Mouse (Mus musculus) frontal cortex, postnatal 14 days (tissue): ENCODE measurements around the gene Med27.

ENCODE experiments used
- DNase-seq, 2 experiments: peaks; one replicate each; pipeline ENCODE4 v3.0.0; 2022; ENCODE audit warnings: low spot score in 2 of 2

The Med27 gene

GRCm38 (mm10) chr2:29436376-29436775 lies 89.8 kb downstream of the Med27 start:
- DNase-seq, result no peak

- DNase-seq, result no peak
Measured at GRCm38 (mm10) chr2:29437111-29437510, 90.5 kb downstream of the Med27 start.

GRCm38 (mm10) chr2:29437861-29438529 lies 91.4 kb downstream of the Med27 start:
- no peak for DNase-seq

DNA sequence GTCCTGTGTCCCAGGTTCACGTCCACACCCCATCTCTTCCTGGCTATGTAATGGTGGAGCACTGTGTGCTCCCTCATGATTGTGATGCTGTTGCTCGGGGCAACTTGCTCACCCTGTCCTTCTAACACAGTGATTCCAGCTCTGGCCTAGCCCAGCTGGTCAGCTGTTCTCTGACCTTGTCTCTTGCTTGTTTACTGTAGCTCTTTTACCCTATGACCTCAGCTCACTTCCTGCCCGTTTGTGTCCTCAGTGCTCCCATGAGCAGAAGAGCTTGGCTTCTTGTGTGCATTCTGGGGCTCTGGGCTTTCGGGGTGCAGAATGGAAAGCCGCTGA lies 91.9 kb downstream of the Med27 start:
- no peak for DNase-seq

DNA sequence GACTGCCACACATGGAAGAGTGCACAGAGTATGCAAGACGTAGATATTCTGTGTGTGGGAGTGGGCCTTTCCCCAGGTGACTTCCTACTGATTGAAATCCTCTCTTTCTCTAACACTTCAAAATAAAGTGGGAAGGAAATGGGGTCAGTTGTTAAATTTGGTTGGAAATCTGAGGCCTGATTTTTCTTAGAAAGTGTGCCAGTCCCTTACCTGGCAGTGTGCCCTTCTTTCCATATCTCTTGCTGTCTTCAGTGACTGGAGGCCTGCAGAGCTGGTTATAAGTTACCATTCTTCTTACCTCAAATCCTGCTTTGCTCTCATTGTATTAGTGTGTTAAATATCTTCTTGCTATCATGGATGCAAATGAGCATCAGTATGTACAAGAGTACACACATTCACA lies 92.4 kb downstream of the Med27 start:
- no peak for DNase-seq

- DNase-seq, result no peak
Measured at GRCm38 (mm10) chr2:29439396-29439795, 92.8 kb downstream of the Med27 start.

- no peak for DNase-seq
Measured at GRCm38 (mm10) chr2:29439857-29440502, 93.4 kb downstream of the Med27 start.

DNA sequence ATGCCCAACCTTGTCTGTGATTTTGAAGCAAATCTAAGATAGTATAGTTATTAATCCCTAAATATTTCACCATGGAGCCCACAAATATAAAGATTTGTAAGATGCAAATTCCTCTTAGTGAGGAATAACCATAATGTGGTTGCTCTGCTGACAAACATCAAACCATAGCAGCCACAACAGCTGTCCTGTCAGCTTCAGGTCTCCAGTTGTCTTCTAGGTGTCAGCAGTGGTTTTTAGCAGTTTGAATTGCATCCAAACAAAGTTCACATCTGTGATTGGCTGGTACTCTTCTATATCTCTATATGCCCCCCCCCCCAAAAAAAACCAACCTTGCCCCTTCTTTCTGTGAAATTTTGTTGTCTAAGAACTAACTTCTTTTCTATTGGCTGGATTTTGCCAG lies 95.7 kb downstream of the Med27 start:
- no peak for DNase-seq

- DNase-seq, result no peak
Measured at GRCm38 (mm10) chr2:29443626-29444217, 97.1 kb downstream of the Med27 start.

- DNase-seq, result no peak
Measured at GRCm38 (mm10) chr2:29448476-29449002, 101.9 kb downstream of the Med27 start.

- DNase-seq, result peak; percentile 44 to 49
Measured at GRCm38 (mm10) chr2:29451368-29451999, 104.9 kb downstream of the Med27 start.

GRCm38 (mm10) chr2:29453376-29453775 lies 106.8 kb downstream of the Med27 start:
- DNase-seq, result no peak

DNA sequence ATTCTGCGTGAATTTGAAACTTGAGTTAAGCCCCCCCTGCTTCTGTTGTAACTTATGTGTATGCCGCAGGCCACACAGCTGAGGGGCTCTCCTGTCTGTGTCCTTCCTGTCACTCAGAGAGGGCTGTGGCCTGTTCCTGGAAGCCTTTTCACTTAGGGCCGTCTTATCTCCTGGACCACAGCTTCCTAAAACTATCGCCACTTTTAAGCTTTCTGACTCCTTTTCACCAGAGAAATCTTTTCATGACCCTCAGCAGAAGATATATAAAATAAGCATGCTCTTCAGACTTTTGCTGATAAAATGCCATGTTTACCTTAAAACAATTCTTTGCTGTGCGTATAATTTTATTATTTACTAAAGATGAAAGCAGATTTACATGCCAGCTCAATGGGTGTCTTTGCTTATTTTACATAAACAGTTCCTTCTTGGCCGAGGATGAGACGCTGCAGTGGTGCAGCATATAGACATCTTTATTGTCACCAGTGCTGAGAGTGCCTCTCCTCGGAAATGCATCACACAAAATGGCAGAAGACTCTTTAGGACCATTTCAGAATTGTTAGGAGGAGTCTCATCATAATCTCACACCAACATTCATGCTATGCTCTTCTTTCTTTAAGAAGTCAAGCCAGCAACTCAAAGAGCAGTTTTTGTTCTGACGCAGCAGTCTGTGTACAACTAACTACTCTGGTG lies 110.2 kb downstream of the Med27 start:
- no peak for DNase-seq

- DNase-seq, result no peak
Measured at GRCm38 (mm10) chr2:29457677-29458076, 111.1 kb downstream of the Med27 start.

GRCm38 (mm10) chr2:29458346-29458950 lies 111.8 kb downstream of the Med27 start:
- no peak for DNase-seq

DNA sequence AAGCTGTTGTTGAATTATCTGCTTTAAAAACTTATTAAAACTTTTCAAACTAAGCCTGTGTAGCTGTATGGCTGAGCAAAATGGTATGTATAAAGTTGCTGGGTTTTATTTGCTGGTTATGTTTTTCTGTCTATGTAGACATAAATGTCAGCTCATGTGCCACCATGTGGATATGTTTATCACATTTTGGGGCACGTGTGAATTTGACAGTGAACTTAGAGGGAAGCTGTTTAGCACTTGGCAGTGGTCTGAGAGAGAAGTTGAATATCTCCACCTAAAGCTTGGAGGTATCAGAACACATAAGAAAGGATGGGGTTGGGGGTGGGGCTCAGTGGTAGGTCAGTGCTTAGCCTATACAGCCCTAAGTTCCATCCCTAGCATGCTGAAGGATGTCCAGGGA lies 113.0 kb downstream of the Med27 start:
- no peak for DNase-seq

GRCm38 (mm10) chr2:29461841-29462240 lies 115.2 kb downstream of the Med27 start:
- no peak for DNase-seq

- no peak for DNase-seq
Measured at GRCm38 (mm10) chr2:29463039-29463585, 116.5 kb downstream of the Med27 start.

- DNase-seq, result peak in 1 of 2 experiments; percentile 36
Measured at GRCm38 (mm10) chr2:29464851-29465648, 118.4 kb downstream of the Med27 start.

DNA sequence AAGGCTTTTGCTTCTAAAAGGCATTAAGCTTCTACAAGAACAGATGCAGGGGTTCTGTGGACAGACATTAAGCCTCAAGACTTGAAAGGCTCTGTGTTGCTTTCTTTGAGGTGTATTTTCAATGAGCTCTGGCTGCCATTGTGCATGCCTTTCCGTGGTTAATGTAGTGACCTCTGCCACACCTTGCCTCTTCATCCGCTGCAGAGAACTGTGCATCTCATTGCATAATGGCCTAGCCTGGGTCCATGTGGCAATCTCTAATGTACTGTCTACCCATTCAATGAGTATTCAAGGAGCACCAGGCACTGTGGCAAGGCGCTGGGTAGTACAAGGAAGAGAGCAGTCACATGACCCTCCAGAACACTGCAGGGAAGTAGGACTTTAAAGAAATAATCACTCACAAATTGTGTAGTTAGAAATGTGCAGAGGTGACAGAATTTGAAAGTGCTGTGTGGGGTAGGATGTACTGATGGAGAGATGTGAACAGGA lies 119.1 kb downstream of the Med27 start:
- DNase-seq, result no peak
